Mouse (Mus musculus) small intestine, adult 2 months (tissue): ENCODE measurements around the gene Dxo. TPM values are rescaled to one million over a fixed set of nuclear protein-coding genes. Genes with fewer than 3 reads are reported as not detected.
"Not testable (repeated sequence)": the region's sequence is repeated elsewhere in the genome, so short reads cannot be mapped to it uniquely, and the experiment has no call there.

ENCODE experiments used
- H3K27ac ChIP-seq: fragments of 200-500 bp; 2 replicates; pipeline ENCODE4 v1.5.1; 2012; ENCODE audit warnings: low read depth, low read length, control low read depth, inconsistent platforms; ENCODE audit not compliant: insufficient read depth
- H3K27me3 ChIP-seq: fragments of 200-500 bp; 2 replicates; pipeline ENCODE4 v1.6.1; 2012; ENCODE audit warnings: mild to moderate bottlenecking, moderate library complexity, low read length, inconsistent platforms; ENCODE audit not compliant: control insufficient read depth, insufficient read depth
- H3K36me3 ChIP-seq: fragments of 200-500 bp; 2 replicates; pipeline ENCODE4 v1.6.1; 2012; ENCODE audit warnings: mild to moderate bottlenecking, low read length, control low read depth, inconsistent platforms; ENCODE audit not compliant: control insufficient read depth, insufficient read depth
- H3K4me1 ChIP-seq: fragments of 200-500 bp; 2 replicates; pipeline ENCODE4 v1.6.1; 2012; ENCODE audit warnings: low read length, inconsistent platforms, mixed read lengths; ENCODE audit not compliant: control insufficient read depth, insufficient read depth, insufficient read length
- H3K4me3 ChIP-seq: fragments of 200-500 bp; 2 replicates; pipeline ENCODE4 v1.5.1; 2012; ENCODE audit warnings: low read depth, mild to moderate bottlenecking, control low read depth, inconsistent platforms, low read length, moderate library complexity
- CTCF ChIP-seq: fragments of 200-500 bp; IDR thresholded peaks from 2 replicates; pipeline ENCODE4 v1.5.1; 2012; ENCODE audit warnings: low read depth, mild to moderate bottlenecking, control low read depth, inconsistent platforms, low read length, moderate library complexity, mixed read lengths; ENCODE audit not compliant: insufficient replicate concordance, insufficient read length; ENCODE audit errors: extremely low read depth
- POLR2A ChIP-seq: fragments of 200-500 bp; IDR thresholded peaks from 2 replicates; pipeline ENCODE4 v1.6.1; 2012; ENCODE audit warnings: low read depth, mild to moderate bottlenecking, control low read depth, inconsistent platforms, low read length, moderate library complexity
- WGBS: fragments of 180-500 bp; shearing (Covaris S2); methylation state at CpG from one replicate; pipeline ENCODE4 v1.1.7; 2018; 5-methylcytosine and 5-hydroxymethylcytosine counted together
- polyA plus RNA-seq: library from polyadenylated mRNA; depleted of rRNA; stranded (reverse); fragments of >200 nt; gene quantifications from 2 replicates; pipeline ENCODE4 v1.2.3, GENCODE M21; 2012

Gene Dxo
- polyA plus RNA-seq, 1 experiment, result 51.8 TPM

DNA sequence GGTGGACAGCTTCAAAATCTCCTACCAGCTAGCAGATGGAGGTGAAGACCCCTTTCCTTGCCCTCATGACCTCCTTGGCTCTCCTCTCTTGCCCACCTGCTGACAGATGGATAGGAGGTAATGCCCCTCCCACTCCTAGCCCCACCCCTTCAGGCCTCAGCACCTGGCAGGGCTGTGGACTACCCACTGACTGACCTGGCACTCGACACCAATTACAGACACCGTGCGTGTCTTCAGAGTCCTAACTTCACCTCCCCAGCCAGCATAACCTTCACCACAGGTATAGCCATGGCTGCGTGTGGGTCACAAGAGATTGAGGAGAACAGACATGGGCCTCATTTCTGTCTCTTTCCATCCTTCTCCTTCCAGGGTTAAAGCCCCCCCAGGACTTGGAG lies 37.3 kb upstream of the Dxo start:
- Histone ChIP-seq H3K4me3 (no peak overlapping the region), H3K36me3 (no peaks in the 10 kb centered on the region), H3K27me3 (no peaks in the 10 kb centered on the region), H3K4me1 (no peaks in the 10 kb centered on the region), H3K27ac (no peak overlapping the region)
- TF ChIP-seq CTCF (no peak), POLR2A (no peak)
- 73% methylated on average over 4 of the region's 4 CpGs for WGBS

- not testable (repeated sequence) for H3K4me3 ChIP-seq, H3K27me3 ChIP-seq, H3K27ac ChIP-seq, H3K4me1 ChIP-seq, H3K36me3 ChIP-seq
- 91% methylated on average over 16 of the region's 16 CpGs for WGBS
These were observed 36.0 kb upstream of the Dxo start for GRCm38 (mm10) chr17:34800781-34801305.

GRCm38 (mm10) chr17:34802756-34803155 lies 34.1 kb upstream of the Dxo start:
- not testable (repeated sequence) for H3K36me3 ChIP-seq, H3K4me3 ChIP-seq, H3K4me1 ChIP-seq, H3K27me3 ChIP-seq, H3K27ac ChIP-seq
- 91% methylated on average over 9 of the region's 9 CpGs for WGBS

- not testable (repeated sequence) for H3K4me1 ChIP-seq, H3K4me3 ChIP-seq, H3K36me3 ChIP-seq, H3K27me3 ChIP-seq, H3K27ac ChIP-seq
- 90% methylated on average over 6 of the region's 6 CpGs for WGBS
These were observed 33.5 kb upstream of the Dxo start for GRCm38 (mm10) chr17:34803367-34803766.

DNA sequence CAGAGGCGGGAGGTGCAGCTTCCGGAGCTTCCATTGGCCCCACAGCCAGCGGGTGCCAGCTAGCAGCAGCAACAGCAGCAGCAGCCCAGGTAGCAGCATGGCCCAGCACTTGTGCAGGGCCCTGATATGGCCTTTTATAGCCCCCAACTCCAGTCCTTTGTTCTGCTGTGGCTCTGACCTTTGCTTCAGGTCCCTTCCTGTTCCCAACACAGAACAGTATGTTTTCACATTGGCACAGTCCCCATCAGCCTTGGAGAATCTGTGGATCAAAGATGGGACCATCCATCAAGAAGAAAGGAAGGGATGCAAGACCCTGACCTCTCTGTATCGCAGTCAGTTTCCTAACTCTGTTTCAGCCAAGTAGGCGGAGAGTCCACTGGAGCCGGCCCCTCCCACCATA lies 32.5 kb upstream of the Dxo start, which contains the start of gene Cyp21a1:
Cyp21a1 (minus strand) TSS at position 261 of the 400 bp plus-strand sequence.
- H3K4me3 ChIP-seq, H3K36me3 ChIP-seq, H3K4me1 ChIP-seq, H3K27me3 ChIP-seq, H3K27ac ChIP-seq: not testable (repeated sequence)
- 89% methylated on average over 4 of the region's 6 CpGs for WGBS

DNA sequence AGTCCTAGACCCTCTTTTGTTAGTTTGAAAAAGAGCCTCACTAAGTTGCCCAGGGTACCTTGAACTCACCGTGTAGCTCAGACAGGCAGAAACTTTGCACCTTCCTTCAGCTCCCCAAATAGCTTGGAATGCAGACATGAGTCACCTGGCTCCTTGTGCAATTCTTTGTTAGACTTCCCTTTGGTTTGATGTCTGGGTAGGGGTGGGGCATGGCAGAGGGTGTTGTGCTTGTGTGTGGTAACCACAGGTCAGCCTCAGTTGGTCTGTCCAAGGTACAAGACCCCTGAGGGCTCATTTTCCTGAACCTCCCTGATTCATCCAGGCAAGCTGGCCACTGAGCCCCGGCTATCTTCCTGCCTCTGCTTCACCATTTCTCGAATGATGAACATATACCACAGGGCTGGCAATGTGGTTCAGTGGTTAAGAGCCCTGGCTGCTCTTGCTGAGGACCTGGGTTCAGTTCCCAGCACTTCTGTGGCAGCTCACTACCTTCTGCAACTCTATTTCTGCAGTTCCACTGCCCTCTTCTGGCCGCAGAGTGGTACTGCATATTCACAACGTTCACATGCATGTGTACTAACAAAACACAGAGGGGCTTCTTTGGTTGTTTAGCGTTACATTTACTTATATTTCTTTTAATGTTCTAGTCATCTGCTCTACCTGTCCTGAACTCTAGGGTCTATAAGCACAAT lies 31.8 kb upstream of the Dxo start:
- no peak overlapping the region for H3K4me3 ChIP-seq
- 70% methylated on average over 6 of the region's 6 CpGs for WGBS
- TF ChIP-seq CTCF, result peak; percentile 30; the same call in 1 of the 2 replicates
- no peak for TF ChIP-seq POLR2A
- no peak overlapping the region for H3K27ac ChIP-seq
- no peaks in the 10 kb centered on the region for H3K36me3 ChIP-seq
- no peaks in the 10 kb centered on the region for H3K27me3 ChIP-seq
- H3K4me1 ChIP-seq, result no peaks in the 10 kb centered on the region

- no peaks in the 10 kb centered on the region for H3K36me3 ChIP-seq
- H3K4me3 ChIP-seq, result no peak overlapping the region
- no peak for TF ChIP-seq POLR2A
- no peak for TF ChIP-seq CTCF
- H3K4me1 ChIP-seq, result no peaks in the 10 kb centered on the region
- no peak overlapping the region for H3K27ac ChIP-seq
- WGBS, result 57% methylated on average over 3 of the region's 3 CpGs
- no peaks in the 10 kb centered on the region for H3K27me3 ChIP-seq
These were observed 29.6 kb upstream of the Dxo start for GRCm38 (mm10) chr17:34807176-34807575.

DNA sequence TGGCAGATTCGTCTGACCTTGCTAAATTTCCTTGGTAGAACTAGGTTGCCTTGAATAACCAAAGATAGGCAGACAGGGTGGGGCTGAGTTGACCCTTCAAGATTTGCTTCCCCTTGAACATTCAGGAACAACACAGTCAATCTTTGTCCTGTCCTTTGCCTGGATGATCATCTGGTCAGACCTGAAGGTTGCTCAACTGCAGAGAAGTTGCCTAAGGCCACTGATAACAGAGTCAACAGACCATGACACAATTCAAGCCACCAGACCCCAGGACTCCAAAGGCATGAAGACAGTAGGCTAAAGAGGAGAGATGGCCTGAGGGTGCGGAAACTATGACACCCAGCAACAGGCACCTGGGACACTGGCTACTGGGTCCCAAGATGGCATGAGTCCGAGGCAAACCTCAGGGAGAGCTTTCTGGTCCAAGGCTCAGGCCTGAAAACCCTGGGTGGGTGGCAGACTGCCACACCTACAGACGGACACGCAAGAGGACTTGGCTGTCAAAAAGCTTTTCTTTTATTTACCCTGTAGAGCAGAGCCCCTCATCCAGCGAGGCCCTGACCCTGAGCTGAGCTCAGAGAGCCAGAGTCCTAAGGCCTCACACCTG lies 28.1 kb upstream of the Dxo start:
- Histone ChIP-seq H3K36me3 (no peaks in the 10 kb centered on the region), H3K4me1 (no peaks in the 10 kb centered on the region), H3K27ac (no peak overlapping the region), H3K4me3 (no peak overlapping the region), H3K27me3 (no peaks in the 10 kb centered on the region)
- WGBS, result 71% methylated on average over 6 of the region's 6 CpGs
- TF ChIP-seq POLR2A (no peak), CTCF (no peak)

- WGBS, result 88% methylated on average over 5 of the region's 5 CpGs
- H3K27ac ChIP-seq, H3K36me3 ChIP-seq, H3K27me3 ChIP-seq, H3K4me3 ChIP-seq, H3K4me1 ChIP-seq: not testable (repeated sequence)
These were observed 26.4 kb upstream of the Dxo start for GRCm38 (mm10) chr17:34810411-34810810.

DNA sequence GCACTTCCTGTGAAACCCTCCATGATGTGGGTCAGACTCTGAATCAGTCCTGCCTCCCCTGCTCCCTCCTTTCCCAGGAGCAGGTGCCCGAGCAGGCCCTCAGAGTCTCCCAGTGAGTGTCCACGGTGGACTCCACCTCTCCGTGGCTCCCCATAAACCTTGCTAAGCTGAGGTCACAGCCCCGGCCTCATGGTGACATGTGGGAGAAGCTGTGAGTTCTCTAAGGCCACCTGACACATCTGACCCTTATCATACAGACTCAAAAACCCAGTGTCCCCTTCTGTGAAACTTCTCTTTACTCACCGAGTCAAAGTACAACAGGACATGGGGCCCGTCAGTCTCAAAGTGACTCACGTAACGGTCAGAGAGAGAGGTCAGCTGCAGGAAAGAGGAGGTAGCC lies 26.0 kb upstream of the Dxo start:
- H3K4me3 ChIP-seq, H3K4me1 ChIP-seq, H3K36me3 ChIP-seq, H3K27ac ChIP-seq, H3K27me3 ChIP-seq: not testable (repeated sequence)
- WGBS, result 62% methylated on average over 8 of the region's 8 CpGs
